Mouse (Mus musculus) small intestine, adult 2 months (tissue): Measurements from ENCODE around the gene Ccdc17. TPM values are rescaled to one million over a fixed set of nuclear protein-coding genes. Genes with fewer than 3 reads are reported as not detected.

ENCODE experiments used
- H3K27ac ChIP-seq: fragments of 200-500 bp; 2 replicates; pipeline ENCODE4 v1.5.1; 2012; ENCODE audit warnings: low read depth, low read length, control low read depth, inconsistent platforms; ENCODE audit not compliant: insufficient read depth
- H3K27me3 ChIP-seq: fragments of 200-500 bp; 2 replicates; pipeline ENCODE4 v1.6.1; 2012; ENCODE audit warnings: mild to moderate bottlenecking, moderate library complexity, low read length, inconsistent platforms; ENCODE audit not compliant: control insufficient read depth, insufficient read depth
- H3K36me3 ChIP-seq: fragments of 200-500 bp; 2 replicates; pipeline ENCODE4 v1.6.1; 2012; ENCODE audit warnings: mild to moderate bottlenecking, low read length, control low read depth, inconsistent platforms; ENCODE audit not compliant: control insufficient read depth, insufficient read depth
- H3K4me1 ChIP-seq: fragments of 200-500 bp; 2 replicates; pipeline ENCODE4 v1.6.1; 2012; ENCODE audit warnings: low read length, inconsistent platforms, mixed read lengths; ENCODE audit not compliant: control insufficient read depth, insufficient read depth, insufficient read length
- H3K4me3 ChIP-seq: fragments of 200-500 bp; 2 replicates; pipeline ENCODE4 v1.5.1; 2012; ENCODE audit warnings: low read depth, mild to moderate bottlenecking, control low read depth, inconsistent platforms, low read length, moderate library complexity
- CTCF ChIP-seq: fragments of 200-500 bp; IDR thresholded peaks from 2 replicates; pipeline ENCODE4 v1.5.1; 2012; ENCODE audit warnings: low read depth, mild to moderate bottlenecking, control low read depth, inconsistent platforms, low read length, moderate library complexity, mixed read lengths; ENCODE audit not compliant: insufficient replicate concordance, insufficient read length; ENCODE audit errors: extremely low read depth
- POLR2A ChIP-seq: fragments of 200-500 bp; IDR thresholded peaks from 2 replicates; pipeline ENCODE4 v1.6.1; 2012; ENCODE audit warnings: low read depth, mild to moderate bottlenecking, control low read depth, inconsistent platforms, low read length, moderate library complexity
- WGBS: fragments of 180-500 bp; shearing (Covaris S2); methylation state at CpG from one replicate; pipeline ENCODE4 v1.1.7; 2018; 5-methylcytosine and 5-hydroxymethylcytosine counted together
- polyA plus RNA-seq: library from polyadenylated mRNA; depleted of rRNA; stranded (reverse); fragments of >200 nt; gene quantifications from 2 replicates; pipeline ENCODE4 v1.2.3, GENCODE M21; 2012; rRNA removed

Ccdc17 gene
- polyA plus RNA-seq, 1 experiment: 4.1 TPM

- Histone ChIP-seq H3K4me1 (peaks cover 10% of the 10 kb centered on the region; the same call in 1 of the 2 replicates), H3K27me3 (no peaks in the 10 kb centered on the region), H3K27ac (peak overlapping the region; percentile 9; the same call in 1 of the 2 replicates), H3K36me3 (peaks cover 43% of the 10 kb centered on the region), H3K4me3 (no peak overlapping the region)
- TF ChIP-seq POLR2A (no peak), CTCF (no peak)
- 52% methylated on average over 7 of the region's 7 CpGs for WGBS
Observed at GRCm38 (mm10) chr4:116645624-116646023, 49.2 kb downstream of the Ccdc17 start.

- Histone ChIP-seq H3K27me3 (no peaks in the 10 kb centered on the region), H3K4me1 (peaks cover 10% of the 10 kb centered on the region; the same call in 1 of the 2 replicates), H3K36me3 (peaks cover 18% of the 10 kb centered on the region), H3K4me3 (peak overlapping the region; percentile 48), H3K27ac (peak overlapping the region; percentile 93)
- 37% methylated on average over 2 of the region's 2 CpGs for WGBS
- no peak for TF ChIP-seq POLR2A
- no peak for TF ChIP-seq CTCF
Observed at GRCm38 (mm10) chr4:116649411-116649810, 53.0 kb downstream of the Ccdc17 start.

Other genes starting within 250 kb of the Ccdc17 start
- 107 and 224 TPM in 2 replicates for gene Mast2, start 132.5 kb upstream of the Ccdc17 start, polyA plus RNA-seq
- 0.29 and 1.1 TPM in 2 replicates for gene Ipp, start 89.1 kb upstream of the Ccdc17 start, polyA plus RNA-seq
- gene Tmem69, start 40.7 kb upstream of the Ccdc17 start, polyA plus RNA-seq: 0.94 and 2.6 TPM in 2 replicates
- gene Gpbp1l1, start 39.0 kb upstream of the Ccdc17 start, polyA plus RNA-seq: 23.1 and 31.2 TPM in 2 replicates
- gene Nasp, start 31.3 kb downstream of the Ccdc17 start, polyA plus RNA-seq: 0.62 and 0.96 TPM in 2 replicates
- gene Akr1a1, start 55.0 kb downstream of the Ccdc17 start, polyA plus RNA-seq: 304 and 652 TPM in 2 replicates
- 40.5 and 74.0 TPM in 2 replicates for gene Prdx1, start 88.9 kb downstream of the Ccdc17 start, polyA plus RNA-seq
- 2.0 and 2.1 TPM in 2 replicates for gene Mmachc, start 111.8 kb downstream of the Ccdc17 start, polyA plus RNA-seq
- gene Ccdc163, start 111.9 kb downstream of the Ccdc17 start, polyA plus RNA-seq: 5.0 and 8.9 TPM in 2 replicates
- gene Tesk2, start 124.3 kb downstream of the Ccdc17 start, polyA plus RNA-seq: 5.5 and 25.6 TPM in 2 replicates
- gene Toe1, start 211.0 kb downstream of the Ccdc17 start, polyA plus RNA-seq: 8.5 and 11.6 TPM in 2 replicates
- gene Mutyh, start 211.1 kb downstream of the Ccdc17 start, polyA plus RNA-seq: 2.2 and 3.4 TPM in 2 replicates
- gene Hpdl, start 225.1 kb downstream of the Ccdc17 start, polyA plus RNA-seq: 4.3 and 7.3 TPM in 2 replicates